Mouse (Mus musculus): ENCODE measurements around the gene Slc10a3. TPM values are rescaled to one million over a fixed set of nuclear protein-coding genes. Genes with fewer than 3 reads are reported as not detected.

The Slc10a3 gene
- polyA plus RNA-seq, 1 experiment from 2014 or later = 19.5 TPM

- Histone ChIP-seq H3K27ac (peak within 1 kb of the TSS; percentile 62), H3K27me3 (no peaks in the 10 kb centered on the region), H3K4me3 (peak within 1 kb of the TSS; percentile 49), H3K9ac (peak within 1 kb of the TSS; percentile 69), H3K4me1 (no peaks in the 10 kb centered on the region), H3K36me3 (no peaks in the 10 kb centered on the region), H3K4me2 (peak within 1 kb of the TSS; percentile 62), H3K9me3 (no peaks in the 10 kb centered on the region)
- WGBS = 22% methylated on average over 13 of the region's 22 CpGs
- ATAC-seq (ENCODE audit: insufficient number of reproducible peaks, insufficient read depth, low FRiP score, low TSS enrichment, low read depth) = peak; percentile 78
These were observed 19.7 kb downstream of the Slc10a3 start, which contains the start of gene Lage3 for GRCm38 (mm10) chrX:74353467-74353770. Gene Lage3 (minus strand): TSS chrX:74353618.

DNA sequence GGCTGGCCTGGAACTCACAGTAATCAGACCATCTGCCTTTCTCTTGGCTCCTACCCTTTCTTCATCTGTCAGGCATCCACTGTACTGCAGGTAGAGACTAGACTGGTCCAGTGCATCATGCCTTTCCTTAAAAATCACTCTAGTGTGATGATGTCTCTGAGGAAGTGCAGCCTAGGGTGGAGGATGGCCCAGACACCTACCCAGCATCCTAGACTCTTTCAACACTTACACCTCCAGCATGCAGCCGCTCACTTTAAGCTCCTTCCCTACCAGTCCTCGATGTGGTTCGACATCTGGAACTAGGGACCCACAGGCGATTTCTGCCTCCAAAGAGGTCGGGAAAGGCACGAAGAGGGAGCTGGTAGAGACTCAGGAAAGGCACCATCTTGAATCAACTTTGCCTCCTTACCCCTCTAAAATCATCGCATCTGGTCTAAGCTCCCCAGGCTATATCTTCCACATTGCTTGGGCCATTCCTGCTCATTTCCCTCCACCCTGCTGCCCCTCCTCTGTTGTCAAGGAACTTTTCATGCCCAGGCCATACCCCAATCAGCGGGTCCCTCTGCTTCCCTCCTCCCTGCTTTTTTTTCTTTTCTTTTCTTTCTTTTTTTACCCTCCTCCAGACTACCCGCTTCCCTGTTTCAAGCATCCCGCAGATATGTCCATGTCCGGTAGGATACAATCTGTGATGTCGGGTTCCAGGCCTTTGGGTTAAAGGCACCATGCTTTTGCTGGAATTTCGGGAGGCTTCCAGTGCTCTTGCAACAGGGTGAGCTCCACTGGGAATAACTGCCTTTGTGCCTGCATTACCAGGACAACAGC lies 20.3 kb downstream of the Slc10a3 start:
- 25% methylated on average over 13 of the region's 13 CpGs for WGBS
- peak overlapping the region; percentile 62 for H3K27ac ChIP-seq
- no peaks in the 10 kb centered on the region for H3K36me3 ChIP-seq
- H3K9ac ChIP-seq = peak overlapping the region; percentile 69
- peak overlapping the region; percentile 49 for H3K4me3 ChIP-seq
- ATAC-seq (ENCODE audit: insufficient number of reproducible peaks, insufficient read depth, low FRiP score, low TSS enrichment, low read depth) = no peak
- H3K4me1 ChIP-seq = no peaks in the 10 kb centered on the region
- peak overlapping the region; percentile 62 for H3K4me2 ChIP-seq
- H3K9me3 ChIP-seq = no peaks in the 10 kb centered on the region
- H3K27me3 ChIP-seq = no peaks in the 10 kb centered on the region

GRCm38 (mm10) chrX:74330166-74330930 lies 42.8 kb downstream of the Slc10a3 start:
- Histone ChIP-seq H3K36me3 (peaks cover 9% of the 10 kb centered on the region; the same call in 1 of the 2 replicates), H3K4me1 (peaks cover 19% of the 10 kb centered on the region), H3K9ac (peak overlapping the region; percentile 72), H3K9me3 (no peaks in the 10 kb centered on the region), H3K27me3 (no peaks in the 10 kb centered on the region), H3K27ac (no peak overlapping the region), H3K4me3 (peak overlapping the region; percentile 52), H3K4me2 (peak overlapping the region; percentile 69)
- no peak for ATAC-seq (ENCODE audit: insufficient number of reproducible peaks, insufficient read depth, low FRiP score, low TSS enrichment, low read depth)
- 42% methylated on average over 2 of the region's 2 CpGs for WGBS

DNA sequence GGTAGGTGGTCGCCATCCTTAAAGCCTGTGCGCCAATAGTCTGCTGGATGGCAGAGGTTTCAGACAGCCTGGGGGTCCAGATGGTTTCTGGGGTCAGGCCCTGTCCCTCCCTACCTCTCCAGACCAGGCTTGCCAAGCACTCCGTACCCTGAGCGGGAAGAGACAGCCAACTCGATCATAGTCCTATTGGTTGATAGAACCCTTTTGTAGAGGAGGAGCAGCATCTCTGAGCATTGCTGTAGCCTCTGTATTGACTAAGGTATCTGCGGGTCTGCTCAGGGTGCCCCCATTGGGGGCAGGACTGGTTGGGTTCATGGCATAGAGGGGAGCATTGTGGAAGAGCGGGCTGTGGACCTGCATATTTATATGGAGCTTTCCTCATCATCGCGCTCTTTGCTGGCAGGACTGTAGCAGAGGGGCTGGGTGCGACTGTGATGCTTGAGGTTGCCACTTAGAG lies 43.9 kb downstream of the Slc10a3 start:
- Histone ChIP-seq H3K9ac (peak overlapping the region; percentile 72), H3K27ac (peak overlapping the region; percentile 84; the same call in 1 of the 2 replicates), H3K4me2 (peak overlapping the region; percentile 69), H3K27me3 (no peaks in the 10 kb centered on the region), H3K9me3 (no peaks in the 10 kb centered on the region), H3K4me1 (peaks cover 19% of the 10 kb centered on the region), H3K4me3 (peak overlapping the region; percentile 52), H3K36me3 (peaks cover 9% of the 10 kb centered on the region; the same call in 1 of the 2 replicates)
- ATAC-seq (ENCODE audit: insufficient number of reproducible peaks, insufficient read depth, low FRiP score, low TSS enrichment, low read depth) = peak; percentile 56; the same call in 1 of the 2 replicates
- 29% methylated on average over 10 of the region's 10 CpGs for WGBS

GRCm38 (mm10) chrX:74328725-74329161 lies 44.4 kb downstream of the Slc10a3 start, which contains the start of gene Plxna3:
Gene Plxna3 (plus strand): TSS chrX:74329066.
- Histone ChIP-seq H3K4me1 (peaks cover 19% of the 10 kb centered on the region), H3K27me3 (no peaks in the 10 kb centered on the region), H3K4me3 (peak within 1 kb of the TSS; percentile 52), H3K9me3 (no peaks in the 10 kb centered on the region), H3K36me3 (peaks cover 8% of the 10 kb centered on the region; the same call in 1 of the 2 replicates), H3K27ac (peak within 1 kb of the TSS; percentile 84), H3K9ac (peak within 1 kb of the TSS; percentile 72), H3K4me2 (peak within 1 kb of the TSS; percentile 69)
- peak; percentile 87 for ATAC-seq (ENCODE audit: insufficient number of reproducible peaks, insufficient read depth, low FRiP score, low TSS enrichment, low read depth)
- 23% methylated on average over 30 of the region's 30 CpGs for WGBS

Other genes with a start within 250 kb of the Slc10a3 start
- not detected in 2 replicates for gene Opn1mw, start 245.9 kb downstream of the Slc10a3 start, polyA plus RNA-seq (2015; fragmentation: Nextera tagmentation; extraction: Ambion mirVana)
- 12.1 and 12.6 TPM in 2 replicates for gene Mecp2, start 238.0 kb downstream of the Slc10a3 start, polyA plus RNA-seq (2015; fragmentation: Nextera tagmentation; extraction: Ambion mirVana)
- not detected in 2 replicates for gene Tex28, start 205.5 kb downstream of the Slc10a3 start, polyA plus RNA-seq (2015; fragmentation: Nextera tagmentation; extraction: Ambion mirVana)
- gene Tktl1, start 196.1 kb downstream of the Slc10a3 start, polyA plus RNA-seq (2015; fragmentation: Nextera tagmentation; extraction: Ambion mirVana) = 0.14 TPM in 1 of 2 replicates, not detected in the other
- gene Flna, start 123.5 kb downstream of the Slc10a3 start, polyA plus RNA-seq (2015; fragmentation: Nextera tagmentation; extraction: Ambion mirVana) = 289 and 307 TPM in 2 replicates
- 28.9 and 31.6 TPM in 2 replicates for gene Emd, start 118.7 kb downstream of the Slc10a3 start, polyA plus RNA-seq (2015; fragmentation: Nextera tagmentation; extraction: Ambion mirVana)
- gene Rpl10, start 102.5 kb downstream of the Slc10a3 start, polyA plus RNA-seq (2015; fragmentation: Nextera tagmentation; extraction: Ambion mirVana) = 776 and 892 TPM in 2 replicates
- 92.8 and 94.8 TPM in 2 replicates for gene Taz, start 91.4 kb downstream of the Slc10a3 start, polyA plus RNA-seq (2015; fragmentation: Nextera tagmentation; extraction: Ambion mirVana)
- gene Dnase1l1, start 91.0 kb downstream of the Slc10a3 start, polyA plus RNA-seq (2015; fragmentation: Nextera tagmentation; extraction: Ambion mirVana) = 11.3 and 14.9 TPM in 2 replicates
- 124 and 133 TPM in 2 replicates for gene Atp6ap1, start 76.3 kb downstream of the Slc10a3 start, polyA plus RNA-seq (2015; fragmentation: Nextera tagmentation; extraction: Ambion mirVana)
- gene Gdi1, start 68.4 kb downstream of the Slc10a3 start, polyA plus RNA-seq (2015; fragmentation: Nextera tagmentation; extraction: Ambion mirVana) = 254 and 268 TPM in 2 replicates
- gene Fam50a, start 60.3 kb downstream of the Slc10a3 start, polyA plus RNA-seq (2015; fragmentation: Nextera tagmentation; extraction: Ambion mirVana) = 61.2 and 69.3 TPM in 2 replicates
- 21.4 and 25.1 TPM in 2 replicates for gene Plxna3, start 44.3 kb downstream of the Slc10a3 start, polyA plus RNA-seq (2015; fragmentation: Nextera tagmentation; extraction: Ambion mirVana)
- 113 and 129 TPM in 2 replicates for gene Lage3, start 19.7 kb downstream of the Slc10a3 start, polyA plus RNA-seq (2015; fragmentation: Nextera tagmentation; extraction: Ambion mirVana)
- gene Ubl4a, start 131 bp downstream of the Slc10a3 start, polyA plus RNA-seq (2015; fragmentation: Nextera tagmentation; extraction: Ambion mirVana) = 67.2 and 71.1 TPM in 2 replicates
- gene Fam3a, start 19.9 kb upstream of the Slc10a3 start, polyA plus RNA-seq (2015; fragmentation: Nextera tagmentation; extraction: Ambion mirVana) = 38.1 and 45.5 TPM in 2 replicates
- gene Ikbkg, start 19.9 kb upstream of the Slc10a3 start, polyA plus RNA-seq (2015; fragmentation: Nextera tagmentation; extraction: Ambion mirVana) = 17.9 and 18.8 TPM in 2 replicates
- gene G6pdx, start 55.8 kb upstream of the Slc10a3 start, polyA plus RNA-seq (2015; fragmentation: Nextera tagmentation; extraction: Ambion mirVana) = 49.1 and 54.5 TPM in 2 replicates
- not detected in 2 replicates for gene Gm6880, start 108.0 kb upstream of the Slc10a3 start, polyA plus RNA-seq (2015; fragmentation: Nextera tagmentation; extraction: Ambion mirVana)
- not detected in 2 replicates for gene Olfr1326-ps1, start 201.5 kb upstream of the Slc10a3 start, polyA plus RNA-seq (2015; fragmentation: Nextera tagmentation; extraction: Ambion mirVana)
- gene Olfr1325, start 219.3 kb upstream of the Slc10a3 start, polyA plus RNA-seq (2015; fragmentation: Nextera tagmentation; extraction: Ambion mirVana) = not detected in 2 replicates

All from embryonic facial prominence, embryonic 13.5 days (tissue).